Mouse (Mus musculus) CH12.LX (cell line): ENCODE data around the gene Psmg1.

ENCODE experiments used
- MAX ChIP-seq: IDR thresholded peaks from 2 replicates; pipeline ENCODE4 v1.6.1; 2011; ENCODE audit warnings: low read length, improper control_type of control experiment
- MAZ ChIP-seq: IDR thresholded peaks from 2 replicates; pipeline ENCODE4 v1.6.1; 2012; ENCODE audit warnings: low read depth, mild to moderate bottlenecking, inconsistent platforms, low read length, improper control_type of control experiment, moderate library complexity
- MYC ChIP-seq: IDR thresholded peaks from 2 replicates; pipeline ENCODE4 v1.6.1; 2011; ENCODE audit warnings: low read depth, mild to moderate bottlenecking, improper control_type of control experiment, low read length

DNA sequence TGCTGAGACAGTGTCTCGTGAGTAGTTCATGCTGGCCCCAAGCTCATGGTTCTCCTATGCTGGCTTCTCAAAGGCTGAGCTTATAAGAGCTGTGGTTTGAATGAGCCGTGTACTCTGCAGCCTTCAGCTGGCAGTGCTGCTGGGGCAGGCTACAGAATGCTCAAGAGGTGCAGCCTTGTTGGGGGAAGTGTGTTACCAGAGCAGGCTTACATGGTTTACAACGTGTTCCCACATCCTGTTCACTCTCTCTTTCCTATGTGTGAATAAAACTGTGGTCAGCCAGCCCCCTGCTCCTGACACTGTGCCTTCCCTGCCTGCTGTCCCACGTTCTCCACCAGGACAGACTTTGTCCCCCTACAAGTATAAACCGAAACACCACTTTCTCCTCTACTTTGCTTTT is 5.8 kb downstream of the Psmg1 start:
- no peak for TF ChIP-seq MAX
- TF ChIP-seq MAZ, result no peak
- TF ChIP-seq MYC, result no peak
